Mouse (Mus musculus): Measurements from ENCODE around the gene Gm11985.

GRCm38 (mm10) chr11:7135763-7136162 is 52.6 kb downstream of the Gm11985 start:
- TF ChIP-seq EP300 (optimal IDR thresholded peaks at IDR 0.05) = no peak
- TF ChIP-seq CTCF (IDR thresholded peaks at IDR 0.05; ENCODE audit: low read depth) = no peak
